Mouse (Mus musculus): ENCODE measurements around the gene Lyzl4. TPM values are rescaled to one million over a fixed set of nuclear protein-coding genes. Genes with fewer than 3 reads are reported as not detected.

Lyzl4 gene
- polyA plus RNA-seq, 1 experiment from 2014 or later: 1.0 TPM

DNA sequence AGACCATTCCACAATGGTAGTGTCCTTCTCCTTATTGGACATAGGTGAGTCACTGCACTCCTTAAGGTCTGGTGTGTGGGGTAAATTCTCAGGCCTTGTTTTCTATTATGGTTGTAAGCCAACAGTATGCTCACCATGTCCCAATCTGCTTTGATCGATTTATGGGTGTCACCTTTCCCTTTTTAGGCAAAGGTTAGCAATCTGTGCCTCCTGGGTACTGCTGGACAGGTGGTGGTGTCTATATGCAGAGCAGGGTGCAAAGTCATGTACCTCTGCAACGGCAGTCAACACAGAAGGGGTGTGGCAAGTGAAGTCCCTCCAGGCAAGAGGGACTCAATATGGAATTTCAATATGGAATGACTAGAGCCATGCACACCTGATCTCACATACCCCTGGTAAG is 17.0 kb downstream of the Lyzl4 start:
- Histone ChIP-seq H3K27ac (replicated peaks) (no peak overlapping the region), H3K36me3 (no peaks in the 10 kb centered on the region), H3K27me3 (no peaks in the 10 kb centered on the region), H3K4me1 (no peaks in the 10 kb centered on the region), H3K9ac (no peak overlapping the region), H3K9me3 (replicated peaks) (no peaks in the 10 kb centered on the region), H3K4me3 (replicated peaks) (no peak overlapping the region), H3K4me2 (replicated peaks) (no peak overlapping the region)
- 76% methylated on average over 2 of the region's 2 CpGs for WGBS
- no peak for ATAC-seq (ENCODE audit: insufficient number of reproducible peaks, low FRiP score, low TSS enrichment, low read depth)

GRCm38 (mm10) chr9:121623235-121623634 is 18.7 kb downstream of the Lyzl4 start:
- no peak overlapping the region for H3K27ac ChIP-seq (replicated peaks)
- no peaks in the 10 kb centered on the region for H3K27me3 ChIP-seq
- H3K9me3 ChIP-seq (replicated peaks): no peaks in the 10 kb centered on the region
- H3K9ac ChIP-seq: no peak overlapping the region
- 87% methylated on average over 4 of the region's 4 CpGs for WGBS
- H3K36me3 ChIP-seq: no peaks in the 10 kb centered on the region
- H3K4me2 ChIP-seq (replicated peaks): no peak overlapping the region
- ATAC-seq (ENCODE audit: insufficient number of reproducible peaks, low FRiP score, low TSS enrichment, low read depth): no peak
- H3K4me1 ChIP-seq: no peaks in the 10 kb centered on the region
- no peak overlapping the region for H3K4me3 ChIP-seq (replicated peaks)

GRCm38 (mm10) chr9:121619441-121619840 is 22.5 kb downstream of the Lyzl4 start:
- H3K27me3 ChIP-seq: no peaks in the 10 kb centered on the region
- H3K27ac ChIP-seq (replicated peaks): no peak overlapping the region
- H3K9ac ChIP-seq: no peak overlapping the region
- WGBS: 49% methylated on average over 7 of the region's 7 CpGs
- no peak for ATAC-seq (ENCODE audit: insufficient number of reproducible peaks, low FRiP score, low TSS enrichment, low read depth)
- H3K36me3 ChIP-seq: no peaks in the 10 kb centered on the region
- no peaks in the 10 kb centered on the region for H3K4me1 ChIP-seq
- H3K4me2 ChIP-seq (replicated peaks): no peak overlapping the region
- no peak overlapping the region for H3K4me3 ChIP-seq (replicated peaks)
- no peaks in the 10 kb centered on the region for H3K9me3 ChIP-seq (replicated peaks)

DNA sequence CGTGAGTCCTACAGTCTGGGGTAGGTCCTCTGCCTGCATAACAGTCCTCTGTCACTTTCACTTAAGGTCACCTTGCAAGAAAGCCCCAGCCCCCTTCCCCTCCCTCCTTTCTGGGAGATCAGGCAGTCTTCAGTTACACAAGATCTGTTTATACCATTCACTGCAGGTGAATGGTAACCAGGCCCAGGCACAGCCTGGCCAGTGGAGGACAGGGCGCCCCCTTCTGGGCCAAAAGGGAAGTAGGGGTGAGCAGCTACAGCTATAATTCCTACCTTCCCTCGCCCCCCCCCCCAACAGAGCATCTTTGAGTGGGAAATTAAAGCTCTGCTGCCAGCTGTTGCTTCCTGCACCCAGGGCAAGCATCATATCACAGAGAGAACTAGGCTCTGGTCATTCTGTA is 25.4 kb downstream of the Lyzl4 start:
- H3K4me1 ChIP-seq: no peaks in the 10 kb centered on the region
- H3K9ac ChIP-seq: no peak overlapping the region
- H3K4me2 ChIP-seq (replicated peaks): no peak overlapping the region
- H3K27ac ChIP-seq (replicated peaks): no peak overlapping the region
- ATAC-seq (ENCODE audit: insufficient number of reproducible peaks, low FRiP score, low TSS enrichment, low read depth): no peak
- no peak overlapping the region for H3K4me3 ChIP-seq (replicated peaks)
- H3K9me3 ChIP-seq (replicated peaks): no peaks in the 10 kb centered on the region
- H3K27me3 ChIP-seq: no peaks in the 10 kb centered on the region
- no peaks in the 10 kb centered on the region for H3K36me3 ChIP-seq
- WGBS: 59% methylated on average over 3 of the region's 3 CpGs

DNA sequence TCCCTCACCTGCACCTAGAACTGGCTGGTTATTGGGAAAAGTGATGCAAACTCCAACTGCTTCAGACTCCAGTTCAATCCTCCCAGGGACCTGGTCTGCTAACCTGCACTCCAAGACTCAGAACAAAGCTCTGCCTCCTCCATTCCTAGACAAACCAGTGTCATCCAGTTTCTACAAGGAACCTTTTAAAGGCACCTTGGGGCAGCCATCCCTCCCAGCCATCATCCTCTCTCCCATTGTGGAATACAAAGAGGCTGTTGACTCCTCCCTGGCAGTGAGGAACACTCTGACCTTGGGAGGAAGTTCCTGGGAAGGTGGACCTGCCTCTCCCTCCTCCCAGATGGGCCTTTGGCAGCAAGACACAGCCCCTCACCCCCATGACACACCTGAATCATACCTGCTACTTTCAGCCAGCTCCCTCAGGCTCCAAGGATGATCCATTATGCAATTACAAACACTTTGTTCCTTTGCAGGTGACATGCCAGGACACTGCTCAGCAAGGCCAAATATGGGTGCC is 27.6 kb downstream of the Lyzl4 start:
- no peak overlapping the region for H3K4me2 ChIP-seq (replicated peaks)

GRCm38 (mm10) chr9:121613192-121613591 is 28.7 kb downstream of the Lyzl4 start:
- WGBS: 42% methylated on average over 5 of the region's 5 CpGs
- no peak overlapping the region for H3K27ac ChIP-seq (replicated peaks)
- H3K4me2 ChIP-seq (replicated peaks): no peak overlapping the region
- no peaks in the 10 kb centered on the region for H3K9me3 ChIP-seq (replicated peaks)
- H3K9ac ChIP-seq: no peak overlapping the region
- H3K4me3 ChIP-seq (replicated peaks): no peak overlapping the region
- no peaks in the 10 kb centered on the region for H3K36me3 ChIP-seq
- no peak for ATAC-seq (ENCODE audit: insufficient number of reproducible peaks, low FRiP score, low TSS enrichment, low read depth)
- H3K27me3 ChIP-seq: 0 out of 2 replicates have a peak, but pooled peaks cover 4% of the 10 kb centered on the region
- no peaks in the 10 kb centered on the region for H3K4me1 ChIP-seq

More for the DNA sequence above, 27.6 kb downstream of the Lyzl4 start:
- Histone ChIP-seq H3K4me1 (no peaks in the 10 kb centered on the region), H3K27ac (replicated peaks) (no peak overlapping the region), H3K9me3 (replicated peaks) (no peaks in the 10 kb centered on the region), H3K9ac (no peak overlapping the region), H3K27me3 (0 out of 2 replicates have a peak, but pooled peaks cover 4% of the 10 kb centered on the region), H3K4me3 (replicated peaks) (no peak overlapping the region), H3K36me3 (no peaks in the 10 kb centered on the region)
- ATAC-seq (ENCODE audit: insufficient number of reproducible peaks, low FRiP score, low TSS enrichment, low read depth): no peak

DNA sequence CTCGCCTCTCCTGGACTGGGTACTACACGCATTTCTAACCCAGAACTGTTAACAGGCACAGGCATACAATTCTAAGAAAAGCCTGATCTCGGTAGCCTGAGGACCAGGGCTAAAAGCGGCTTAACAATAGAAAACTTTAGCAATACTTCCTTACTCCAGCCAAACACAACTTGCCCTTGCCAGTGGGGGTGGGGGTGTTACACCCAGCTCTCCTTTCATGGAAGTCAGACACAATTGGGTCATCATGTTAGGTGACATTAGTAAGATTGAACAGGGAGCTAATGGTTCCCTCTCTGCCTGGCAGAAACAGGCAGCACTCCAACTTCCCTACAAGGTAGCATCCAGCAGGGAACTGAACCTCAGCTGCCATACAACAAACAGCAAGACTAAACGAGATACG is 32.5 kb downstream of the Lyzl4 start:
- H3K4me2 ChIP-seq (replicated peaks): no peak overlapping the region
- 70% methylated on average over 6 of the region's 6 CpGs for WGBS
- H3K36me3 ChIP-seq: no peaks in the 10 kb centered on the region
- 0 out of 2 replicates have a peak, but pooled peaks cover 4% of the 10 kb centered on the region for H3K27me3 ChIP-seq
- no peak for ATAC-seq (ENCODE audit: insufficient number of reproducible peaks, low FRiP score, low TSS enrichment, low read depth)
- H3K27ac ChIP-seq (replicated peaks): no peak overlapping the region
- no peaks in the 10 kb centered on the region for H3K4me1 ChIP-seq
- no peaks in the 10 kb centered on the region for H3K9me3 ChIP-seq (replicated peaks)
- no peak overlapping the region for H3K4me3 ChIP-seq (replicated peaks)
- H3K9ac ChIP-seq: no peak overlapping the region

DNA sequence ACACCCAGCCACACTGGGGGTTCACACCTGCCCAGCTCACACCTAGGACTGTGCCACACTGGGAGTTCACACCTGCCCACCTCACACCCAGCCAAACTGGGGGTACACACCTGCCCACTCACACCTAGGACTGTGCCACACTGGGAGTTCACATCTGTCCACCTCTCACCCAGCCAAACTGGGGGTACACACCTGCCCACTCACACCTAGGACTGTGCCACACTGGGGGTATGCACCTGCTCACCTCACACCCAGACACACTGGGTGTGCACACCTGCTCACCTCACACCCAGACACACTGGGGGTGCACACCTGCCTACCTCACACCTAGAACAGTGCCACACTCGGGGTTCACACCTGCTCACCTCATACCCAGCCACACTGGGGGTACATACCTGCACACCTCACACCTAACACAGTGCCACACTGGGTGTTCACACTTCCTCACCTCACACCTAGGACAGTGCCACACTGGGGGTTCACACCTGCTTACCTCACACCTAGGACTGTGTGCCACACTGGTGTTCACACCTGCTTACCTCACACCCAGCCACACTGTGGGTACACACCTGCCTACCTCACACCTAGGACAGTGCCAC is 35.3 kb downstream of the Lyzl4 start:
- H3K9ac ChIP-seq: no peak overlapping the region

GRCm38 (mm10) chr9:121605414-121606278 is 36.2 kb downstream of the Lyzl4 start:
- Histone ChIP-seq H3K27me3 (0 out of 2 replicates have a peak, but pooled peaks cover 4% of the 10 kb centered on the region), H3K9ac (no peak overlapping the region), H3K27ac (replicated peaks) (no peak overlapping the region), H3K4me1 (peaks cover 12% of the 10 kb centered on the region), H3K4me3 (replicated peaks) (no peak overlapping the region), H3K9me3 (replicated peaks) (no peaks in the 10 kb centered on the region), H3K4me2 (replicated peaks) (no peak overlapping the region), H3K36me3 (no peaks in the 10 kb centered on the region)
- 55% methylated on average over 12 of the region's 12 CpGs for WGBS
- peak; percentile 39; the same call in 1 of the 2 replicates for ATAC-seq (ENCODE audit: insufficient number of reproducible peaks, low FRiP score, low TSS enrichment, low read depth)

More for the DNA sequence above, 35.3 kb downstream of the Lyzl4 start:
- Histone ChIP-seq H3K4me2 (replicated peaks) (no peak overlapping the region), H3K27me3 (0 out of 2 replicates have a peak, but pooled peaks cover 4% of the 10 kb centered on the region), H3K4me3 (replicated peaks) (no peak overlapping the region), H3K9me3 (replicated peaks) (no peaks in the 10 kb centered on the region), H3K27ac (replicated peaks) (no peak overlapping the region), H3K36me3 (no peaks in the 10 kb centered on the region), H3K4me1 (peaks cover 2% of the 10 kb centered on the region; the same call in 1 of the 2 replicates)
- WGBS: 38% methylated on average over 1 of the region's 1 CpGs
- peak; percentile 29; the same call in 1 of the 2 replicates for ATAC-seq (ENCODE audit: insufficient number of reproducible peaks, low FRiP score, low TSS enrichment, low read depth)

GRCm38 (mm10) chr9:121602381-121602780 is 39.5 kb downstream of the Lyzl4 start:
- Histone ChIP-seq H3K9me3 (replicated peaks) (no peaks in the 10 kb centered on the region), H3K4me1 (peaks cover 24% of the 10 kb centered on the region), H3K4me3 (replicated peaks) (no peak overlapping the region), H3K36me3 (no peaks in the 10 kb centered on the region), H3K27ac (replicated peaks) (no peak overlapping the region), H3K4me2 (replicated peaks) (no peak overlapping the region), H3K27me3 (no peaks in the 10 kb centered on the region), H3K9ac (no peak overlapping the region)
- 63% methylated on average over 2 of the region's 2 CpGs for whole genome bisulfite sequencing
- no peak for ATAC-seq (ENCODE audit: insufficient number of reproducible peaks, low FRiP score, low TSS enrichment, low read depth)

- ATAC-seq (ENCODE audit: insufficient number of reproducible peaks, low FRiP score, low TSS enrichment, low read depth): peak; percentile 44; the same call in 1 of the 2 replicates
- Histone ChIP-seq H3K4me2 (replicated peaks) (0 out of 2 replicates have a peak overlapping the region, but pooled peaks have one; percentile 1), H3K9me3 (replicated peaks) (no peaks in the 10 kb centered on the region), H3K4me1 (peaks cover 24% of the 10 kb centered on the region), H3K27me3 (no peaks in the 10 kb centered on the region), H3K27ac (replicated peaks) (peak overlapping the region; percentile 65; the same call in 1 of the 2 replicates), H3K4me3 (replicated peaks) (no peak overlapping the region), H3K36me3 (no peaks in the 10 kb centered on the region), H3K9ac (no peak overlapping the region)
- WGBS: 18% methylated on average over 6 of the region's 6 CpGs
Observed at GRCm38 (mm10) chr9:121600861-121601427, 41.0 kb downstream of the Lyzl4 start.
